Mouse (Mus musculus): Measurements from ENCODE around the gene Gm48551.
A peak's percentile ranks its signal among the peaks of the same experiment; 100 is the strongest.

The Gm48551 gene

GRCm38 (mm10) chr10:81383802-81384604 is at the start of gene Gm48551, which contains the start of gene Dohh:
Gene Gm48551, plus strand, starts transcription at chr10:81384466.
Gene Dohh, plus strand, starts transcription at chr10:81384428.
- peak; percentile 97 for DNase-seq (ENCODE audit: low read depth)

GRCm38 (mm10) chr10:81335393-81336340 is 48.6 kb upstream of the Gm48551 start:
- DNase-seq (ENCODE audit: low read depth), result no peak

DNA sequence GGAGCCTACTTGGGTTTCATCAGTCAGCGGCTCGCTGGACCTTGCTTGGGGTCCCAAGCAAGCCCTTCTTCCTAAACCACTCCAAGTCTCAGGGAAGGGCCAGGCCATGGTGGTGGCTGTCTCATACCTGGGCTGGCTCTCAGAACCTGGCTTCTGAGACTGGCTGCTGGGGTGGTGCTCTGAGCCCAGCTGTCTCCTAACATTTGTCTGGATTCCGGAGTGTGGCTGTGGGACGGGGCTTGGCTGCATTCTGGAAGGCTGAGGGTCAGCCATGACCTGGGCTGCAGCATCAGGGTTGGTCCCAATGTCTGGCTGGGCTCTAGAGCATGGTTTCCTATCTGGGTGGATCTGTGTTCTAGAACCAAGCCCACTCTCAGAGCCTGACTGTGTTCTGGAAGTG is 47.7 kb upstream of the Gm48551 start:
- no peak for DNase-seq (ENCODE audit: low read depth)

- no peak for DNase-seq (ENCODE audit: low read depth)
Observed at GRCm38 (mm10) chr10:81340551-81341332, 43.5 kb upstream of the Gm48551 start.

DNA sequence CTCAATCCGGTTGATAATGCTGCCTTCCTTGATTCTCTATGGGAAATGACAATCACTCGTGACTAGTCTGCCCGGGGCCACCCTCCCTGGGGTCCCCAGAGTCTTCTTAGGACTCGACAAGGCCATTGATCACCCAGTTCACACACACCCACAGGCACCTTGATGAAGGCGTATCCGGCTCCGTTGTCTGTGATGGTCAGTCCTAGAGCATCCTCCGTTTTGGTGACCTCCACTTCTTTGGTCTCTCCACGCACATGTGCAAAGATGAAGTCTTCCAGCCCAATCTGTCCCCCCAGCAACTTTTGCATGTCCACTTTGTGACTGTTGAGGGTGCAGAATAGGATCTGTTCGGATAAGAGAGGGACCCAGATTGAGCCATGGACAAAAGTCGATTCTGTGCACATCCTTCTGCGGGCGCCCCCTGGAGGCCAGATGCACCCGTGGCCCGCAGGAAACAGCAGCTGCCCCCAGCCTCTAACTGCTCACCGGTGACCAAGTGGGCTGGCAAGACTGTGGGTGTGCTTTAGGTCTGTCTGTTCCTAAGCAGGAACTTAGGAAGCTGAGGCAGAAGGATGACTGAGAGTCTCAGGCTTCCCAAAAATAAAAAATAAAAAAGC is 42.8 kb upstream of the Gm48551 start:
- DNase-seq (ENCODE audit: low read depth), result peak; percentile 85

GRCm38 (mm10) chr10:81342686-81343505 is 41.4 kb upstream of the Gm48551 start, which contains the start of gene Gipc3:
Gene Gipc3, minus strand, starts transcription at chr10:81343266.
- no peak for DNase-seq (ENCODE audit: low read depth)

DNA sequence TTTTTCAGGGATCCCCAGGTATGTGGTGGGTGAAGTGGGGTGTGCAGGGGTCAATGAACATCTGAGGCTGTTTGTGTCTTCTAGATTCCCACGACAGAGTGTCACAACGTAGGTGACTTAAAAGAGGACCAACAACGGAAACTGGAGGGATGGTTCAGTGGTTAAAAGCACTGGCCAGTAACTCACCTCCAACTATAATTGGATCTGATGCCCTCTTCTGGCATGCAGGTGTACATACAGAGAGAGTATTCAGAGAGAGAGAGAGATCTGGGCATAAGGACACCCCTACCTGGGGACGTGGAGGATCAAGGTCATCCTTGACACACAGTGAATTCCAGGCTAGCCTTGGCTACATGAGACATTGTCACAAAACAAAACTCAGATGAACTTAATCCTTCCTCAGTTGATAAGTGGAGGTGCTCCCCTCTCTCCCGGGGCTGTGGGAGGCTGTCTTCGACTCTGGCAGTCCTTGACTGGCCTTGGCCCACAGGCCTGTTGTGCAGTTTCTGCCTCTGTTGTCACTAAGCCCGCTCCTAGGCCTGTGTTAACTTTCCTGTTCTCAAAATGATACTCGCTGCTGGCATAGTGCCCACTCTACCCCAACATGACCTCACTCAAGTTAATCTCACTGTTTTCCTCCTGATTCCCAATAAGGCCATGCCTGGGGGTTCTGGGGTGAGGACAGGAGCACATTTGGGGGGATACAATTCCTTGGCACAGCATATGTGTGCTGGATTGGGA is 39.7 kb upstream of the Gm48551 start:
- peak; percentile 66 for DNase-seq (ENCODE audit: low read depth)

DNA sequence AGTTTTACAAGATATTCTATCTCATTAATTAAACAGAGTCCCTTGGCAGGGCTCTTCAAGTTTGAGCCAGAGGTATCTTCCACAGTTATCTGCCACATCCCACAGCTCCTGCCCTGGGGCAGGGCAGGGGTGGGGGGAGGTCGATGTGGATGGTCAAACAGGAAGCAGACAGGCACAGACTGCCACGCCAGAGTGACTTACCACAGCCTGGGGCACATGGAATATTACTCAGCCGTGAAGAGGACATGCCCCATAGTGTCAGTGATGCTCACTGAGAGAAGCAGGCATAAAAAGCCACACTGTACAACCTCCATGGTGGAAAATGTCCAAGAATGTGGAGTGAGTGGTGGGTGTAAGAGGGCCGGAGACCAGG is 39.1 kb upstream of the Gm48551 start:
- DNase-seq (ENCODE audit: low read depth), result no peak

- DNase-seq (ENCODE audit: low read depth), result peak; percentile 50
Observed at GRCm38 (mm10) chr10:81346453-81347067, 37.7 kb upstream of the Gm48551 start.

- DNase-seq (ENCODE audit: low read depth), result peak; percentile 47
Observed at GRCm38 (mm10) chr10:81349146-81349545, 35.1 kb upstream of the Gm48551 start.

- DNase-seq (ENCODE audit: low read depth), result no peak
Observed at GRCm38 (mm10) chr10:81349961-81350350, 34.3 kb upstream of the Gm48551 start.

DNA sequence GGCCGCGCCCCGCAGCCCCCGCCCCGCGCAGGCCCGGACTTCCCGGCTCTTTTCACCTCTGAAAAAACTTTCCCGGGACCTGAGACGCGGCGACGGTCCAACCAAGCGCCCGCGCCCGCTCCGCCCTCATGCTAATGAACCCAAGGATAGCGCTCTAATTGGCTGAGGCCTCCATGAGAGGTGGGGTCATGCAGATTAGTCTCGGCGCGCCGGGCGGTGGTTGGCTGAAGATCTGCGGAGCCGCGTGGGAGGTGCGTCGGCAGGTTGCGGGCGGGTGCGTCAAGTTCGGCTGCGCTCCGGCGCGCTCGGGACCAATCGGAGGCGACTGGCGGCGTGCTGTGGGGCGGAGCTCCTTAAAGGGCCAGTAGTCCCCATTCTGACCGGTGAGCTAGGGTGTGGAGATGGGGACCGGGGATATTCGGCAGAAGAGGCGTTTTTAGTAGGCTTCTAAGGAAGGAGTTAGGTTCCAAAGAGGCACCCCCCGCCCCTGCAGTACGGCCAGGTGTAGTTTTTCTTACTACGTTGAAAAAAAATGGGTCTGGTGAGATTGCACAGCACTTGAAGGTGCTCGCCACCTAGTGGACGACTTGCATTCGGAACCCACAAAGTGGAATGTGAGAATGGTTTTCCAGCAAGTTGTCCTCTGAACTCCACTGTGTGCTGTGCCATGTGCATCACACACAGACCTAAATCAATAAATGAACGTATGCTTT is 33.8 kb upstream of the Gm48551 start, which contains the start of gene Hmg20b:
TSS of gene Hmg20b (minus strand) at position 130 of the 713 bp plus-strand sequence.
- DNase-seq (ENCODE audit: low read depth), result peak; percentile 98

- peak; percentile 80 for DNase-seq (ENCODE audit: low read depth)
Observed at GRCm38 (mm10) chr10:81351678-81352291, 32.5 kb upstream of the Gm48551 start.

DNA sequence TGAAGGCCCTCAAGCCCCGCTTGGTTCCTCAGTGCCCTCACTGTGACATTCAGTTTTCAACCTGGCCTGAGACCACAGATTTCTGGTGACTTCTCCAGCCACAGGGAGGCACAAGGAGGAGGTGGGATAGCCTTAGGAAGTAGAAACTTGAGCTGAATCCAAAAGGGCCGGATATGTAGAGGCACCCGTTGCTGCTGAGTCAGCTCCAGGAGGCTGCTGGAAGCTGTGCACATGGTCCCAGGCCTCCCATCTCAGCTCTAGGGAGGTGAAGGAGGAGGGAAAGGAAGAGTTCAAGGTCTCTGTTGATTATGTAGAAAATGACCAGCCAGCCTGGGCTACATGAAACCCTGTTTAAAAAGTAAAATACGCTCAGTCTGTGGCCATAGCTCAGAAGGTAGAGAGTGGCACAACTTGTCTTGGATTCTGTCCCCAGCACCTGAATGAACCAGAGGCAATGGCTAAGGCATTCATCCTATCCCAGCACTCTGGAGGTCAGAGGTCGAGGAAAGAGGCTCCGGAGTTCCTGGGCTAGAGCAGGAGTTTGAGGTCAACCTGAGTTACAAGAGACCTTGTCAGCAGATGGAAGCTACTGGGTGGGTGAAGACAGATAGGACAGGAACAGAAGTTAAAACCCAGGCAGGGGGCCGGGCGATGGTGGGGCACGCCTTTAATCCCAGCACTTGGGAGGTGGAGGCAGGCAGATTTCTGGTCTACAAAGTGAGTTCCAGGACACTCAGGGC is 29.4 kb upstream of the Gm48551 start:
- no peak for DNase-seq (ENCODE audit: low read depth)

DNA sequence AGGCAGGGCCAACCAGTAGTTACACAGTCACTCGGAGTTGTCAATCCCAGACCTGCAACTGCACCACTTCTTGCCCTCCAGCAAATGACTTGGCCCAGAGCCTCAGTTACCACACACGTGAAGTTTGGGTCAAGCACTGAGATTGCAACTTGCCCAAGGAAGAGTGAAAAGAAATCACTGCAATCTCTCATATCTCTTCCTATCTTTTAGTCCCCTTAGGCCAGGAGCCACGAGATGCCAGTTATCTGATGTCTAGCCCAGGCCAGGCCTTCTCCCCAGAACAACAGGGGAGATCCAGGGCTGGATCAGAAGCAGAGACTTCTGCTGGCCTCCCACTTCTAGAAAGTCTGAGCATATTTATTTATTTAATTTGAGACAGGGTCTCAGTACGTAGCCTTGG is 28.7 kb upstream of the Gm48551 start:
- DNase-seq (ENCODE audit: low read depth), result no peak

DNA sequence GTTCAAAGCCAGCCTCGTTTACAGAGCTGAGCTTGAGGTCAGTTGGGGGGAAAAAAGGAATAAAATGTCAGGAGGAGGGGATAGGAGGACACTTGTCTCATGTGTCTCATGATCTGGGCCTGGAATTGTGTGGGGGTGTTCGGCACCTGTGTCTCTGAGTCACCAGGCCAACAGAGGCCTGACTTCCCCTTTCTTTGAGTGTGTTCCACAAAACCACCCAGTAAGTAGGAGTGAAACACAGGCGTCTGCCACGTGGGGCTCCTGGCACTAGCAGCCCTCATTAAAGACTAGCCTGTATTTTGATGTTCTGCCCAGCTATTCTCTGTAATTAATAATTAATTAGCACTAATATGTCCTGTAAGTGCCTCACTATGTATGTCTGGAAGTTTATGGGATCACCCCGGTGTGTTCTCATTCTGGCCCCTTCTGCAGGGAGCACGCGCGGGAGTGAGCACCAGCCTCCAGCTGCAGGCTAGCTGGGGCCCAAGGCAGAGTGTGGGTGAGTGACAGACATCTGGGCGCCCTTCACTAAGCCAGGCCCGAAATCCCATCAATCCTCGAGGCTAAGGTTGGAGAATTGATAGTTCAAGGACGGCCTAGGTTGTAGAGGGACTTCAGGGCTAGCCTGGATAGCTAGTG is 27.8 kb upstream of the Gm48551 start:
- DNase-seq (ENCODE audit: low read depth), result no peak
